In the genomic region with DNA sequence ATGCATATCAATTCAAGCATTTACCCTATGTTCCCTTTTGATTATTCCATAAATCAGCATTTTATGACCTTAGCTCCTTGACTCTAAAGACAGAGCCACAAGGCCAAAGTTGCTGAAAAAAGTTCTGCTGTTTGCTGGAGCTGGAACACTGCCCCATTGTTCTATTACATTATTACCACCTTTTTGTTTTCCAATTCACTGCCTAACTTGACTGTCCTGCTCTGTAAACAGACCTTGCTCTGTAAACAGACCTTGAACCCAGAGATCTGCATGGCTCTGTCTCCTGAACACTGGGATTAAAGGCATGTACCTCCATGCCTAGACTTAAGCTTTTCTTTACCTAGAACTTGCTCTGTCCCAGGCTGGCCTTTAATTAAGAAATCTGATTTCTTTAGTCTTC, we compare ENCODE assay signal across 23 mouse cellular contexts.
"Had no signal": no experiment of that assay in that cellular context is flagged by ENCODE, and none has a peak within 500 bp of the region (broad histone marks: within the 10 kb centered on the region; RNA-seq: fewer than 3 reads in every experiment).

No protein-coding gene starts in this region.

- DNase-seq: kidney, adult 8-10 months; kidney, postnatal 25 days; layer of hippocampus, adult 9-11 months; lung, embryonic 14.5 days; lung, postnatal 36 days; retina, postnatal 1 day; right cerebral cortex, postnatal 25 days; spleen, adult 18-20 months; thymus, postnatal 25 days had no signal

- ATAC-seq: intestine, embryonic 16.5 days; lung, postnatal 0 days; midbrain, embryonic 13.5 days; midbrain, embryonic 16.5 days had no signal

- H3K27me3 ChIP-seq: limb, embryonic 13.5 days; megakaryocyte, embryonic 14.5 days; midbrain, embryonic 13.5 days; neural tube, embryonic 13.5 days; stomach, embryonic 15.5 days had no signal

- H3K4me3 ChIP-seq: layer of hippocampus, adult 2 months; limb, embryonic 10.5 days; limb, embryonic 13.5 days; megakaryocyte, embryonic 14.5 days; midbrain, embryonic 10.5 days; midbrain, embryonic 13.5 days; myocyte; neural tube, embryonic 13.5 days; stomach, embryonic 15.5 days had no signal

- H3K27ac ChIP-seq: kidney, postnatal 0 days; layer of hippocampus, adult 2 months; limb, embryonic 10.5 days; limb, embryonic 13.5 days; liver, embryonic 14.5 days; midbrain, embryonic 10.5 days; midbrain, embryonic 13.5 days; neural tube, embryonic 13.5 days; stomach, embryonic 15.5 days had no signal

- H3K9ac ChIP-seq: limb, embryonic 13.5 days; liver, embryonic 14.5 days; lung, embryonic 14.5 days; midbrain, embryonic 13.5 days; neural tube, embryonic 13.5 days; stomach, embryonic 15.5 days had no signal

- H3K9me3 ChIP-seq: limb, embryonic 10.5 days; limb, embryonic 13.5 days; megakaryocyte, embryonic 14.5 days; midbrain, embryonic 10.5 days; neural tube, embryonic 13.5 days; stomach, embryonic 15.5 days had no signal

- H3K4me2 ChIP-seq: limb, embryonic 13.5 days; lung, embryonic 14.5 days; midbrain, embryonic 13.5 days; neural tube, embryonic 13.5 days; stomach, embryonic 15.5 days had no signal

- H3K36me3 ChIP-seq: limb, embryonic 10.5 days; limb, embryonic 13.5 days; midbrain, embryonic 10.5 days; midbrain, embryonic 13.5 days; neural tube, embryonic 13.5 days; stomach, embryonic 15.5 days had no signal

- H3K4me1 ChIP-seq: limb, embryonic 10.5 days; limb, embryonic 13.5 days; midbrain, embryonic 10.5 days; midbrain, embryonic 13.5 days; neural tube, embryonic 13.5 days; stomach, embryonic 15.5 days had no signal
